Mouse (Mus musculus): ENCODE measurements around the gene Zbtb7b. TPM values are rescaled to one million over a fixed set of nuclear protein-coding genes. Genes with fewer than 3 reads are reported as not detected.
A peak's percentile ranks its signal among the peaks of the same experiment; 100 is the strongest.

Zbtb7b gene
- polyA plus RNA-seq, 1 experiment, result not detected

- TF ChIP-seq POLR2A (IDR thresholded peaks at IDR 0.05; ENCODE audit: insufficient read depth, low read depth, low read length) (no peak), CTCF (IDR thresholded peaks at IDR 0.05; ENCODE audit: insufficient read depth, low read depth, low read length) (no peak)
- peak overlapping the region; percentile 60 for H3K4me3 ChIP-seq (ENCODE audit: insufficient read depth, low read depth, low read length)
- H3K4me1 ChIP-seq (ENCODE audit: control insufficient read depth, insufficient read depth, low read length), result peaks cover 25% of the 10 kb centered on the region
- H3K27ac ChIP-seq (ENCODE audit: insufficient read depth, low read depth, low read length), result no peak overlapping the region
- WGBS, result 6% methylated on average over 21 of the region's 21 CpGs
Observed at GRCm38 (mm10) chr3:89337062-89337720, 57.4 kb downstream of the Zbtb7b start.

- H3K27ac ChIP-seq (ENCODE audit: insufficient read depth, low read depth, low read length), result no peak overlapping the region
- WGBS, result 63% methylated on average over 6 of the region's 6 CpGs
- H3K4me1 ChIP-seq (ENCODE audit: control insufficient read depth, insufficient read depth, low read length), result peaks cover 29% of the 10 kb centered on the region
- no peak for TF ChIP-seq POLR2A (IDR thresholded peaks at IDR 0.05; ENCODE audit: insufficient read depth, low read depth, low read length)
- no peak for TF ChIP-seq CTCF (IDR thresholded peaks at IDR 0.05; ENCODE audit: insufficient read depth, low read depth, low read length)
- no peak overlapping the region for H3K4me3 ChIP-seq (ENCODE audit: insufficient read depth, low read depth, low read length)
Observed at GRCm38 (mm10) chr3:89336529-89336928, 58.0 kb downstream of the Zbtb7b start.

- TF ChIP-seq CTCF (IDR thresholded peaks at IDR 0.05; ENCODE audit: insufficient read depth, low read depth, low read length) (no peak), POLR2A (IDR thresholded peaks at IDR 0.05; ENCODE audit: insufficient read depth, low read depth, low read length) (no peak)
- WGBS, result 58% methylated on average over 11 of the region's 11 CpGs
- Histone ChIP-seq H3K27ac (ENCODE audit: insufficient read depth, low read depth, low read length) (no peak overlapping the region), H3K4me3 (ENCODE audit: insufficient read depth, low read depth, low read length) (no peak overlapping the region), H3K4me1 (ENCODE audit: control insufficient read depth, insufficient read depth, low read length) (peaks cover 20% of the 10 kb centered on the region)
Observed at GRCm38 (mm10) chr3:89333053-89333452, 61.5 kb downstream of the Zbtb7b start.

- 35% methylated on average over 12 of the region's 12 CpGs for WGBS
- Histone ChIP-seq H3K4me3 (ENCODE audit: insufficient read depth, low read depth, low read length) (no peak overlapping the region), H3K27ac (ENCODE audit: insufficient read depth, low read depth, low read length) (no peak overlapping the region), H3K4me1 (ENCODE audit: control insufficient read depth, insufficient read depth, low read length) (peaks cover 14% of the 10 kb centered on the region)
- TF ChIP-seq CTCF (IDR thresholded peaks at IDR 0.05; ENCODE audit: insufficient read depth, low read depth, low read length), result no peak
- TF ChIP-seq POLR2A (IDR thresholded peaks at IDR 0.05; ENCODE audit: insufficient read depth, low read depth, low read length), result no peak
Observed at GRCm38 (mm10) chr3:89332476-89332875, 62.1 kb downstream of the Zbtb7b start.

GRCm38 (mm10) chr3:89332013-89332412 lies 62.6 kb downstream of the Zbtb7b start:
- 51% methylated on average over 10 of the region's 10 CpGs for WGBS

GRCm38 (mm10) chr3:89331561-89331960 lies 63.0 kb downstream of the Zbtb7b start:
- H3K4me1 ChIP-seq (ENCODE audit: control insufficient read depth, insufficient read depth, low read length), result peaks cover 12% of the 10 kb centered on the region
- no peak overlapping the region for H3K4me3 ChIP-seq (ENCODE audit: insufficient read depth, low read depth, low read length)
- WGBS, result 78% methylated on average over 13 of the region's 13 CpGs
- no peak for TF ChIP-seq CTCF (IDR thresholded peaks at IDR 0.05; ENCODE audit: insufficient read depth, low read depth, low read length)
- no peak for TF ChIP-seq POLR2A (IDR thresholded peaks at IDR 0.05; ENCODE audit: insufficient read depth, low read depth, low read length)
- H3K27ac ChIP-seq (ENCODE audit: insufficient read depth, low read depth, low read length), result no peak overlapping the region

More at GRCm38 (mm10) chr3:89332013-89332412, 62.6 kb downstream of the Zbtb7b start:
- TF ChIP-seq CTCF (IDR thresholded peaks at IDR 0.05; ENCODE audit: insufficient read depth, low read depth, low read length) (no peak), POLR2A (IDR thresholded peaks at IDR 0.05; ENCODE audit: insufficient read depth, low read depth, low read length) (no peak)
- Histone ChIP-seq H3K4me1 (ENCODE audit: control insufficient read depth, insufficient read depth, low read length) (peaks cover 12% of the 10 kb centered on the region), H3K27ac (ENCODE audit: insufficient read depth, low read depth, low read length) (no peak overlapping the region), H3K4me3 (ENCODE audit: insufficient read depth, low read depth, low read length) (no peak overlapping the region)

GRCm38 (mm10) chr3:89330948-89331347 lies 63.6 kb downstream of the Zbtb7b start:
- 53% methylated on average over 10 of the region's 10 CpGs for WGBS
- no peak overlapping the region for H3K27ac ChIP-seq (ENCODE audit: insufficient read depth, low read depth, low read length)
- no peak for TF ChIP-seq CTCF (IDR thresholded peaks at IDR 0.05; ENCODE audit: insufficient read depth, low read depth, low read length)
- no peak for TF ChIP-seq POLR2A (IDR thresholded peaks at IDR 0.05; ENCODE audit: insufficient read depth, low read depth, low read length)
- peaks cover 12% of the 10 kb centered on the region for H3K4me1 ChIP-seq (ENCODE audit: control insufficient read depth, insufficient read depth, low read length)
- no peak overlapping the region for H3K4me3 ChIP-seq (ENCODE audit: insufficient read depth, low read depth, low read length)

- no peak overlapping the region for H3K27ac ChIP-seq (ENCODE audit: insufficient read depth, low read depth, low read length)
- H3K4me1 ChIP-seq (ENCODE audit: control insufficient read depth, insufficient read depth, low read length), result peaks cover 12% of the 10 kb centered on the region
- whole genome bisulfite sequencing, result 69% methylated on average over 3 of the region's 3 CpGs
- H3K4me3 ChIP-seq (ENCODE audit: insufficient read depth, low read depth, low read length), result no peak overlapping the region
- no peak for TF ChIP-seq POLR2A (IDR thresholded peaks at IDR 0.05; ENCODE audit: insufficient read depth, low read depth, low read length)
- TF ChIP-seq CTCF (IDR thresholded peaks at IDR 0.05; ENCODE audit: insufficient read depth, low read depth, low read length), result no peak
Observed at GRCm38 (mm10) chr3:89330346-89330745, 64.2 kb downstream of the Zbtb7b start.

GRCm38 (mm10) chr3:89328623-89329022 lies 66.0 kb downstream of the Zbtb7b start:
- no peak for TF ChIP-seq CTCF (IDR thresholded peaks at IDR 0.05; ENCODE audit: insufficient read depth, low read depth, low read length)
- TF ChIP-seq POLR2A (IDR thresholded peaks at IDR 0.05; ENCODE audit: insufficient read depth, low read depth, low read length), result no peak
- Histone ChIP-seq H3K4me1 (ENCODE audit: control insufficient read depth, insufficient read depth, low read length) (peaks cover 12% of the 10 kb centered on the region), H3K4me3 (ENCODE audit: insufficient read depth, low read depth, low read length) (no peak overlapping the region), H3K27ac (ENCODE audit: insufficient read depth, low read depth, low read length) (no peak overlapping the region)
- WGBS, result 57% methylated on average over 4 of the region's 4 CpGs

Other genes with a start within 250 kb of the Zbtb7b start
- not detected in 2 replicates for gene Hcn3, start 234.6 kb downstream of the Zbtb7b start, polyA plus RNA-seq (2012; ENCODE audit: insufficient read depth, insufficient read length, low replicate concordance, missing spikeins)
- not detected in 2 replicates for gene Clk2, start 230.0 kb downstream of the Zbtb7b start, polyA plus RNA-seq (2012; ENCODE audit: insufficient read depth, insufficient read length, low replicate concordance, missing spikeins)
- not detected in 2 replicates for gene Scamp3, start 217.3 kb downstream of the Zbtb7b start, polyA plus RNA-seq (2012; ENCODE audit: insufficient read depth, insufficient read length, low replicate concordance, missing spikeins)
- gene Fam189b, start 211.6 kb downstream of the Zbtb7b start, polyA plus RNA-seq (2012; ENCODE audit: insufficient read depth, insufficient read length, low replicate concordance, missing spikeins), result not detected in 2 replicates
- gene Gba, start 191.8 kb downstream of the Zbtb7b start, polyA plus RNA-seq (2012; ENCODE audit: insufficient read depth, insufficient read length, low replicate concordance, missing spikeins), result not detected in 2 replicates
- not detected in 2 replicates for gene Thbs3, start 179.6 kb downstream of the Zbtb7b start, polyA plus RNA-seq (2012; ENCODE audit: insufficient read depth, insufficient read length, low replicate concordance, missing spikeins)
- not detected in 2 replicates for gene Mtx1, start 167.7 kb downstream of the Zbtb7b start, polyA plus RNA-seq (2012; ENCODE audit: insufficient read depth, insufficient read length, low replicate concordance, missing spikeins)
- not detected in 2 replicates for gene Muc1, start 165.7 kb downstream of the Zbtb7b start, polyA plus RNA-seq (2012; ENCODE audit: insufficient read depth, insufficient read length, low replicate concordance, missing spikeins)
- not detected in 2 replicates for gene Krtcap2, start 148.8 kb downstream of the Zbtb7b start, polyA plus RNA-seq (2012; ENCODE audit: insufficient read depth, insufficient read length, low replicate concordance, missing spikeins)
- gene Trim46, start 148.5 kb downstream of the Zbtb7b start, polyA plus RNA-seq (2012; ENCODE audit: insufficient read depth, insufficient read length, low replicate concordance, missing spikeins), result not detected in 2 replicates
- not detected in 2 replicates for gene Dpm3, start 135.4 kb downstream of the Zbtb7b start, polyA plus RNA-seq (2012; ENCODE audit: insufficient read depth, insufficient read length, low replicate concordance, missing spikeins)
- not detected in 2 replicates for gene Slc50a1, start 124.2 kb downstream of the Zbtb7b start, polyA plus RNA-seq (2012; ENCODE audit: insufficient read depth, insufficient read length, low replicate concordance, missing spikeins)
- not detected in 2 replicates for gene Efna1, start 113.6 kb downstream of the Zbtb7b start, polyA plus RNA-seq (2012; ENCODE audit: insufficient read depth, insufficient read length, low replicate concordance, missing spikeins)
- gene Efna3, start 71.8 kb downstream of the Zbtb7b start, polyA plus RNA-seq (2012; ENCODE audit: insufficient read depth, insufficient read length, low replicate concordance, missing spikeins), result not detected in 2 replicates
- gene Efna4, start 56.7 kb downstream of the Zbtb7b start, polyA plus RNA-seq (2012; ENCODE audit: insufficient read depth, insufficient read length, low replicate concordance, missing spikeins), result not detected in 2 replicates
- gene Adam15, start 44.8 kb downstream of the Zbtb7b start, polyA plus RNA-seq (2012; ENCODE audit: insufficient read depth, insufficient read length, low replicate concordance, missing spikeins), result not detected in 2 replicates
- gene Dcst2, start 32.8 kb downstream of the Zbtb7b start, polyA plus RNA-seq (2012; ENCODE audit: insufficient read depth, insufficient read length, low replicate concordance, missing spikeins), result not detected in 2 replicates
- gene Dcst1, start 29.5 kb downstream of the Zbtb7b start, polyA plus RNA-seq (2012; ENCODE audit: insufficient read depth, insufficient read length, low replicate concordance, missing spikeins), result not detected in 2 replicates
- gene Lenep, start 8.0 kb upstream of the Zbtb7b start, polyA plus RNA-seq (2012; ENCODE audit: insufficient read depth, insufficient read length, low replicate concordance, missing spikeins), result not detected in 2 replicates
- not detected in 2 replicates for gene Flad1, start 17.1 kb upstream of the Zbtb7b start, polyA plus RNA-seq (2012; ENCODE audit: insufficient read depth, insufficient read length, low replicate concordance, missing spikeins)
- not detected in 2 replicates for gene Cks1b, start 23.6 kb upstream of the Zbtb7b start, polyA plus RNA-seq (2012; ENCODE audit: insufficient read depth, insufficient read length, low replicate concordance, missing spikeins)
- gene Shc1, start 23.7 kb upstream of the Zbtb7b start, polyA plus RNA-seq (2012; ENCODE audit: insufficient read depth, insufficient read length, low replicate concordance, missing spikeins), result not detected in 2 replicates
- not detected in 2 replicates for gene Pygo2, start 35.4 kb upstream of the Zbtb7b start, polyA plus RNA-seq (2012; ENCODE audit: insufficient read depth, insufficient read length, low replicate concordance, missing spikeins)
- not detected in 2 replicates for gene Pbxip1, start 41.9 kb upstream of the Zbtb7b start, polyA plus RNA-seq (2012; ENCODE audit: insufficient read depth, insufficient read length, low replicate concordance, missing spikeins)
- not detected in 2 replicates for gene Pmvk, start 59.8 kb upstream of the Zbtb7b start, polyA plus RNA-seq (2012; ENCODE audit: insufficient read depth, insufficient read length, low replicate concordance, missing spikeins)
- not detected in 2 replicates for gene Kcnn3, start 125.4 kb upstream of the Zbtb7b start, polyA plus RNA-seq (2012; ENCODE audit: insufficient read depth, insufficient read length, low replicate concordance, missing spikeins)